Mouse (Mus musculus) central nervous system, embryonic 11.5 days (tissue): ENCODE results near the gene Gm10188. TPM values are rescaled to one million over a fixed set of nuclear protein-coding genes. Genes with fewer than 3 reads are reported as not detected.

Experiments
- polyA plus RNA-seq: library from polyadenylated mRNA; depleted of rRNA; stranded (reverse); fragments of >200 nt; gene quantifications from 2 replicates; pipeline ENCODE4 v1.2.3, GENCODE M21; 2012; rRNA removed

Gene Gm10188
- polyA plus RNA-seq: not detected in 2 replicates

DNA sequence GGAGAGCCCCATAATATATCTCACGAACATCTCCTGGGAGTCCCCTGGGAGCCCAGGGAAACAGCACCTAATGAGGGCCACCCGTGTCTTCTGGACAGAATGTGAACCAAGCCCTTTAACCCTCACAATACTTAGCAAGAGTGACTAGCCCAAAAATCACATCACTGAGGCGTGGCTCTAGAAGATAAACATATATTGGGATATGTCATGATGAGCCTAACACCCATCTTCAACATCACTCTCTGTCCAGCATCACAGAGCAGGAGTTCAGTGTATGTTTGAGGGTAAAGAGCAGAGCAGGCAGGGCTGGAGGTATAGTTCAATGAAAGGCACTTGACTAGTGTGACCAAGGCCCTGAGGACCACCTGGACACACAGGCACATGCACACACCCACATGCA is at the start of gene Gm10188:
Gene Gm10188, minus strand, starts transcription at position 101 of the 400 bp plus-strand sequence.

DNA sequence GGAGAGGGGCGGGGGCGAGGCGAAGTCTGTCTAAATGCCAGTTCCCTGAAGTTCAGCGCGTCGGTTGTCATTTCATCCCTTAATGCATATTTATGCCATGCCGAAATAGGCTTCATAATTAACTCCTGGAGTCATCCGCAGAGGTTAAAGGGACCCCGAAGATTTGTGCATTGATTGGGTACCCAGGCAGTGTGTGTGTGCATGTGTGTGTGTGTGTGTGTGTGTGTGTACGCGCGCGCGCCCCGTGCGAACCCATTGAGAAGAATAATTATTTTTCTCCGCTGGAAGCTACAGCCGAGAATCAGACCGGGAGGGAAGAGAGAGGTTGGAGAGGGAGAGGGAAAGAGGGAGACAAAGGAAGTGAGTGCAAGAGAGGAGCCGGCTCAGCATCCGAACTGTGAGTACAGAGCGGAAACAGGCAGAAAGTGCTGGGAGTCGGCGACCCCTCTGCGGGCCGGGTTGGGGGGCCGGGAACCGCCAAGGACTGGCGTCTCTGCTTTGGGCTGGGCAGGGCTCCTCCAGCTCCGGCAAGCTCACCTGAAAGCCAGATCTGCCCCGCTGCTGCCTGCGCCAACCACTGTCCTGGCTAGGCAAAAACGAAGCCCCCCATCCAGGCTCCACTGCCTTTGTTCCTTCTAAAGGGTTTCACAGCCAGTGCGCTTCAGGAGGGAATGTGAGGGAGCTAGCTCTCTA is 38.3 kb downstream of the Gm10188 start, which contains the start of the genes Lemd1 and AC124108.1:
Gene Lemd1, plus strand, starts transcription at position 339 of the 693 bp plus-strand sequence.
Gene AC124108.1, plus strand, starts transcription at position 365 of the 693 bp plus-strand sequence.

Other genes starting within 250 kb of the Gm10188 start
- gene Elk4, start 222.2 kb downstream of the Gm10188 start, polyA plus RNA-seq: 25.6 and 31.1 TPM in 2 replicates
- gene Mfsd4a, start 161.7 kb downstream of the Gm10188 start, polyA plus RNA-seq: 0.07 and 0.48 TPM in 2 replicates
- gene Cdk18, start 90.1 kb downstream of the Gm10188 start, polyA plus RNA-seq: 0.61 and 3.6 TPM in 2 replicates
- gene Lemd1, start 38.3 kb downstream of the Gm10188 start, polyA plus RNA-seq: 15.5 and 40.5 TPM in 2 replicates
- gene AC124108.1, start 38.3 kb downstream of the Gm10188 start, polyA plus RNA-seq: 14.4 and 16.0 TPM in 2 replicates
- gene Klhdc8a, start 68.9 kb upstream of the Gm10188 start, polyA plus RNA-seq: 2.1 and 2.4 TPM in 2 replicates
- 26.8 and 52.5 TPM in 2 replicates for gene Nuak2, start 86.4 kb upstream of the Gm10188 start, polyA plus RNA-seq
- 27.5 and 31.1 TPM in 2 replicates for gene Tmcc2, start 161.5 kb upstream of the Gm10188 start, polyA plus RNA-seq
- 11.1 and 14.5 TPM in 2 replicates for gene Dstyk, start 187.8 kb upstream of the Gm10188 start, polyA plus RNA-seq
- gene Rbbp5, start 247.6 kb upstream of the Gm10188 start, polyA plus RNA-seq: 52.3 and 58.3 TPM in 2 replicates